Mouse (Mus musculus) heart, adult 8-10 months (tissue): Measurements from ENCODE around the gene Plekhj1. TPM values are rescaled to one million over a fixed set of nuclear protein-coding genes. Genes with fewer than 3 reads are reported as not detected.
"Not testable (repeated sequence)": the region's sequence is repeated elsewhere in the genome, so short reads cannot be mapped to it uniquely, and the experiment has no call there.

Experiments
- DNase-seq: peaks from one replicate; pipeline ENCODE4 v3.0.0; 2022; ENCODE audit warnings: low spot score
- total RNA-seq, 4 experiments: library from RNA; stranded (reverse); gene quantifications; 2 replicates each; pipeline ENCODE4 v1.2.4; 2022

Gene Plekhj1
- 10 to 100 TPM; 29.8 to 37.4 (median 32.7) TPM for total RNA-seq

DNA sequence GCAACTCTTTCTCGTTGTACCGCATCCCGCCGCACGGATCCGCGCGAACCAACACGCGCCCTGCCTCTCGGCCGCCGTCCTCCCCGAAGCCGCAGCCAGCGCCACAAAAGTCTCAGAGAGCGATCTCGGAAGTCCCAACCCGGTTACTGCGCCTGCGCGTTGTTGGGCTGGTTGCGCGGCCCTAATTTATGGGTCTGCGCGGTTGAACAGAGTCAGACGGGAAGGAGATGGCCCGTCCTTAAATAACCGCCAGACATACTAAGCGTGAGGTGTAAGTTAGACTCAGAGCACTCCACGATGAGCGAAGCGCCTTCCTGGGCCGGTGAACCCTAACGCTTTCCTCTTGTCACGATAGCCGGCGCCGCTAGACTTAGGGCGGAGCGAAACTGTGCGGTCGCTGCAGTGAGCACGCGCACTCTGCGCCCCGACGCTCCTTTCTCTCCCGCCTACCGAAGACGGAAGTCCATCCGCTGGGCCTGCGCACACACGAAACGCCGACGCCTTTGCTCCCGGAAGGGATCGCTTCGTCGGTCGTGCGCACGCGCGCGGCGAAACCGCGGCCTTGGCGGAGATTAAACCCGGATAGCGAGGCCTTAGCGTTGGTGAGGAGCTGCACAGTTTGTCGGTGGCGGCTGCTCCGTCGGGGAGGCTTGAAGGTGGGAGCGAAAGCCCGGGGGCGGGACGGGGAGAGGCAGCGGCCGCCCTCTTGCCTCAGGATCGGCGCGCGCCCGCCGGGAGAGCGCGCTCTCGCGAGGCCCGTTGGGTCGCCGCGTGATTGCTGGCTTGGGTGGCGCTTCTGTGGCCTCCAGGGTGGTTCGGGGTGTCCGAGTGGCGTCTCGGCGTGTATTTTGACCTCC, at the start of gene Plekhj1, which contains the start of gene Sf3a2:
Plekhj1 (minus strand) TSS at position 477 of the 857 bp plus-strand sequence.
Sf3a2 (plus strand) TSS at position 49 of the 857 bp plus-strand sequence.
- peak; percentile 94 for DNase-seq

DNA sequence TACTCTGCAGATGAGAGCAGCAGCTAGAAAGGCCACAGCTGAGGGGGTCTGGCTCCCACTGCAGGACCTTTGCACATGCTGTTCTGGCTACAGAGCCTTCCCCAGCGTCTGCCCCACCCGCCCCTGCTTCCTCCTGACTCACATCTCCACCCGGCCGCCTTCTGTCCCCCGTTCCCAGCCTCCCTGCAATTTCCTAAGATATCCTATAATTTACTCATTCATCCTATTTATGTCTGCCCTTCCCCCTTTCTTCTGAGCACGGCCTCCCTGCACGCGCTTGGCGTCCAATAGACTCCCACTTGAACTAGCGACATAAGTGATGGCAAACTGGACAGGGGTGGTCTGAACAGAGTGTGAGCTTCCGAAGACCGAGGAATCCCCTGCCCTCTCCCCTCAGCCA, 47.3 kb upstream of the Plekhj1 start:
- no peak for DNase-seq

DNA sequence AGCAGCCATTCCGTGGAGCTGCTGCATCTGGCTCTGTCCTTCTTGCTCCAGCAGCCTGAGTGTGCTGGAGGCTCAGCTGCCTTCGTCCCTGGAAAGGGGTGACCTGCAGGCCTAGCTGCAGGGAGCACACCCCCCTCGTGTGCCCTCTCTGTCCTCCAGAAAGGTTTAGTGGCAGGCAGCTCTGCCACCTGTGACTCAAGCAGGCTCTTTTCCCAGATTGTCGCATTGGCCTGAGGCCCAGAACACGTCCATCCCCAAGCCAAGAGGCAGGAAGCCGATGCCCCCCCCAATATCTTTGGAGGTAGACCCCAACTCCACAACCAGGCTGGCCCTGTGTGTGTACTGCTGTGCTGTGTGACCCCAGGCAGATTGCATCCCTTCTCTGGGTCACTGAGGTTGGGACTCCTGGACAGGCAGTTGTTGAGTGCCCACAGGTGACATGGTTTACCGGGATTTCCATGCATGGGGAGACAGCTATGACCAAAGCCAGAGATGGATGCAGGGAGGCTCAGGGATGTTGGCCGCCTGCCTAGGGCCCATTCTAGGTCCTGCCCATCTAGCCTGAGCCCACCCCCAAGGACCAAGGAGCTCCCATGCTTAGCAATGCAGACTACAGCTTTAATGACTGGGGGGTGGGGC, 46.7 kb upstream of the Plekhj1 start:
- DNase-seq, result no peak

DNA sequence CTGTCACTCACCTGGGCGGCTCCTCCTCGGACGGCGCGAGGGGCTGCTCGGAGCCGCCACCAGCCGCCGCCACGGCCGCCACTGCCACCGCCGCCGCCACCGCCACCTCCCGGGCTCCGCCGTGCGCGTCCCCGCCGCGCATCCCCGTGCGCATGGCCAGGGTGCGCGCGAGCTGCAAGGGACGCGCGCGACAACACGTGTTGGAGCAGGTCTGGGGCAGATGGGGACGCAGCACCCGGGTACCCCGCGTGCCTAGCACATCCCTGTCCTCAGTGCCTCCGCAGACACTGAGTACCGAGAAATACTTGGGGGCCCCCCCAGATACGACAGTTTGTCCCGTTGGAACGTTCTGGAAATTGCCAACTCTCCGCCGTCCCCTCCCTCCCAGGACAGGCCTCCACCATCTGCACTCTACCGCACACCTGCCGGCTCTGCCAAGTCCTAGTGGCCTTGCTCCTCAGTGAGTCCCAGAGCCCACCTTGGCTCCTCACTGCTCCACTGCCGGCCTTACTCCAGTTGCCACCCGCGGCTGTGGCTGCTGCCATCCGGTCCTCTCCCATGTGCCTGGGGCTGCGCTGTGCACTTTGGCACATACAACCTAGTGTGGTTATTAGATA, 45.6 kb upstream of the Plekhj1 start, which contains the start of gene Lingo3:
Lingo3 (minus strand) TSS at position 109 of the 617 bp plus-strand sequence.
- no peak for DNase-seq

DNA sequence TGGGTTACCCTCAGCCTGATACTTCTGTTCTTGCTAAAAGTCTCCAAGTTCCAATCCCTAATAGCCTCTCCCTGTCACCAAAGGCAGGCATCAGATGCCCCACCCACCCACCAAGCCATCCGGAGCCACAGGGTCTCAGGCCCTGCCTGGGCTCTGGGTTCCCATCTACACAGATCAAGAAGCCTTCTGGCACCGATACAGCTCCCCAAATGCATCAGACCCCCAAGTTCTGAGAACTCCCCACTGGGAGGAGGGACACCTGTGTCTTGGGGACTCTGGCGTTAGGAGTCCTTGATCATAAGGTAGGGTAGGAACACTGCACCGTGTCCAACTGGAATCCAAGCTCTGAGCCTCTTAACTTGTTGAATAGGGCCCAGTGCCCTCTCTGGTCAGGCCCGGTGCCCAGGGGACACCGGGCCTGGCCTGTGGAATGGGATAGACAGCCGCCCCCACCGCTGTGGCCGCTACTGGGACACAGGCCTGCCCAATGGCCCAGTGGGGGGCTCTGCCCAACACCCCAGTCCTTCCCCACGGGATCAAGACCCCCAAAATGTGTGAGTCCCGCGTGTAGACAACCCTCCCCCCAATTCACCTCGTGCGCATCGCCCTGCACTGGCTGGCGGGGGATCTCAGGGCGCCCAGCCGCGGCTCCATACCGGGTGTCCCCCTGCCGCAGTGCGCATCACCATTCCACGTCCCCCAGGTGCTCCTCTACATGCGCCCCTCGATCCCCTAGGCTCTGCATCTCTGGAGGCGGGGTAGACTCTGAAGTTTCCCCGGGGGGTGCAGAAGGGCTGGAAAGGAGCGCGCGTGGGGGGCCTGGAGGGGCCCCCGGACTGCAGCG, 44.9 kb upstream of the Plekhj1 start:
- no peak for DNase-seq

DNA sequence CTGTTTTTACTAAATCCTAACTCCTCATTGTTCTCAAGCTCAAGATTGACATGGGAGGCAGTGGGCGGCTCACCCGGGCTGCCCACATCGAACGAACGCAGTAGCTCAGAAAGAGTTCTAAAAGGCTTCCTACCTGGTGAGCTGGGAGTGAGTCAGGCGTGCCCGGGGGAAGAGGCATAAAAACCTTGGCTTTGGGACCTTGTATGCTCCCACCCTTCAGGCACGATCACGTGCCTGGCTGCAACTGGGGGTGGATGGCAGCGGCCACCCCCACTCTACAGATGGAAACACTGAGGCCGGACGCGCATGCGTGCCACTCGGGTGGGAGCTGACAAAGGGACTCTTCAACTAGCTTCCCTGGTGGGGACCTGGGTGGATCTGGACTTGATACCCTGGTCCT, 43.9 kb upstream of the Plekhj1 start:
- no peak for DNase-seq

DNA sequence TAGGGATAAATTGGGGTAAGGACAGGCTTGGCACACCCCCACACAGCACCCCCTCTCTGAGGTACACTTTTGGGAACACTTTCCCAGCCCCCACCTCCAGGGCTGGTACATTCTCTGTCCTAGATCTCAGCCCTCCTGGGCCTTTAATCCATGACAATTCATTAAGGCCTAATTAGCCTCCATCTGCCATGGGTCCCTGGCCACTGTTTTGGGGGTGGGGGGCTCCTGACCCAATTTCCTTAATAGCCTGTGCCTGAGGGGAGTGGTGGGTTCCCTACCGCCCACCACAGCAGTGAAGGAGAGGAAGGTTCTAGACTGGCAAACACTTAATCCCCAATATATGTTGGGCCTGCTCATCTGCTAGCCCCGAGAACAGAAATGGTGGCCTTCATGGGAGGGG, 43.3 kb upstream of the Plekhj1 start:
- no peak for DNase-seq

DNA sequence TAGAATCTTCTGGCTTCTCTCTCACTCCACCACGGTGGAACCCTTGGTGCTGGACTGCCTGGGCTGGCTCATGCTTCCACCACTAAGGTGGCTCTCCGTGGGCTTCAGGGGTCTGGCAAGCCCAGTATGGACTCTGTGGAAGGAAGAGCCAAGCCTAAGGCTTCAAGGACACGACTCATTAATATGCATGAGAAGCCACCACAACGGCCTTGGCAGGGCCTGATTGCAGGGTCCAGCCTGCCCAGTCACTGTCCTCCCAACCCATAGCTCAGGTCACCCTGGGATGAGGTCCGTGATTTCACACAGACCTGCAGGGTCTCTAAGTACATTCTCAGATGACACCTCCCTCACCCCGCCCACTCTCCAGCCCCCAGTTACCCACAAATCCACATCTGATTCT, 41.4 kb upstream of the Plekhj1 start:
- no peak for DNase-seq

DNA sequence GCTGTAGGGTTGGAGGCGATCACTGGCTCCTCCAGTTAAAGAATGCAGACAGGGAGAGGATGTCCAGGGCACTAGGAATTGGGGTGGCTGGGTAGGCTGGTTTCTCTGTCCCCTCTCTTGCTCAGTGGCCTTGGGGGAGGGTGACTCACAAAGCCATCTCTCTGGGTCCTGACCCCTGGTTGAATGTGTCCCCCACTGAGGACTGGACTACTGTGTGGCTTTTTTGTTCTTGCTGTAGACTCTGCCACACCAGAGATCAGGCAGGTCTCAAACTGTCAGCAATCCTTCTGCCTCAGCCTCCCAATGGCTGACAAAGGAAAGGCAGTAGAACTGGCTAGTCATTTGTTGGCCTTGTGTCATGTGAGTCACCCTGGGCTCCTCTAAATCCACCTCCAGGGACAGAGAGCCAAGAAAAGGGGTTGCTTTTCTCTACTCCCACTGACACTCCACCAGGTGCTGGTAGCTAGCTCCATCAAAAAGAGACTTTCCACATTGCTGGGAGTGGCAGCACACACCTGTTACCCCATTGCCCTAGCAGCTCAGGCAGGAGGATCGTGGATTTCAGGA, 40.0 kb upstream of the Plekhj1 start:
- DNase-seq, result no peak

DNA sequence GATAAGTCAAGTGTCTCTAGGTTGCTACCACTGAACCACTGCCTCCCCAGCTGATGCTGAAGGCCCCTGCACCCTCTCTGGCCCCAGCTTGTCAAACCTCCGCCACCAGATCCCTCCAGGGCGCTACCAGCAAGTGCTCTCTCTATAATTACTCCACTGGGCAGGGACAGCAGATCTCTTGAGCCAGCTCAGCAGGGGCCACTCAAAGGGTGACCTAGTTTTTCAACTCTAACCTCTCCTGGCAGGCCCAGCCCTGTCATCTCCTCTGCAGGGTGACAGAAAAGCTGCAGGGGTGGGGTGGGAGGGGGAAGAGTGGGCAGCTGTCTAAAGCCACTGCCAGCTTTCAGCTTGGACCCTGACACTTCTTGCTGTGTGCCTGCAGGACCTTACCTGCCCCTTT, 39.4 kb upstream of the Plekhj1 start:
- peak; percentile 56 for DNase-seq

DNA sequence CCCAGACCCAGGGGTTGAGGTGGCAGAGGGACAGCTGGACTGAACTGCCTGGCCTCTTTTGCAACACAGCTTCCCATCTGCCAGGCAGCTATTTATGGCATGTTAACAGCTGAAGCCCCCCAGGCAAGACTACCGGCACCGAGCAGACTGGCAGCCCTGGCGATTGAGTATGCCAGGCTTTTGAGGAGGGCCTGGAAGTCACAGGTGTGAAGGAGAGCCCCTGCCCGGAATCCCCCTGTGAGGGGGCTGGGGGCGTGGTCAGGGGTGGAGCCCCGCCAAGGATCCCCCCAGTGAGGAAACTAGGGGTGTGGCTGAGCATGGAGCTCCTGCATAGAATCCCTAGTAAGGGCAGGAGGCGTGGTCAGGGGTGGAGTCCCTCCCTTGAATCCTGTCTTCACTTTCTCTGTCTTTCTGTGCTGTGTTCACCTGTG, 38.5 kb upstream of the Plekhj1 start:
- DNase-seq, result no peak

DNA sequence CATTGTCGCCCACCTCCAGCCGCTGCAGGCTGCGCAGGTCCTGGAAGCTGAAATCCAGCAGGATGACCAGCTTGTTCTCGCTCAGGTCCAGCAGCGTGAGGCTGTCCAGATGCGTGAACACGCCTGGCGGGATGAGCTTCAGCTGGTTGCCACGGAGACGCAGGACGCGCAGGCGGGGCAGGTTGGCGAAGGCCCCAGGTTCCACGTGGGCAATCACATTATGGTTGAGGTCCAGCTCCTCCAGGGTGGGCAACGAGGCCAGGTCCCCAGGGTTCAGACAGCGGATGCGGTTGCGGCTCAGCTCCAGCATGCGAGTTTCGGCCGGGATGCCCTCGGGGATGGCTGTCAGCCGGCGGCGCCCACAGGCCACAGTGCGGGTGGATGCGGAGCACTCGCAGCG, 37.2 kb upstream of the Plekhj1 start:
- DNase-seq, result no peak

DNA sequence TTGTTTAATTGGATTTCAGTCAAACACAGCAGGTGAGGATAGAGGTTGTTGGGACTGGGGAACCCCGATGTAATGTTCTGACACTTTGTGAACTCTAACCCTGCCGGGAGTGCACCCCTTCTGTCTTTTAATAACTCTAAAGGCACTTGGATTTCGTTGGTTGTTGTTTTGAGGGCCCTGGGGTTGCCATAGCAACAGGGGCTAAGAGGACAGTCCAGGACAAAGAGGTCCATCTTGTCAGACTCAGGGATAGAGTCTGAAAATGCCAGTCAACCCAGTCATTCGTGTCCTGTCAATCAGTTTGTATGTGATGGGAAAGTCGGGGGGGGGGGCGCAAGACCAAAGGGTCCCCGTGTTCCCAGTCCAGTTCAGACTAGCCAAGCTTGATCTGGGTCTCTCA, 34.4 kb upstream of the Plekhj1 start:
- no peak for DNase-seq

DNA sequence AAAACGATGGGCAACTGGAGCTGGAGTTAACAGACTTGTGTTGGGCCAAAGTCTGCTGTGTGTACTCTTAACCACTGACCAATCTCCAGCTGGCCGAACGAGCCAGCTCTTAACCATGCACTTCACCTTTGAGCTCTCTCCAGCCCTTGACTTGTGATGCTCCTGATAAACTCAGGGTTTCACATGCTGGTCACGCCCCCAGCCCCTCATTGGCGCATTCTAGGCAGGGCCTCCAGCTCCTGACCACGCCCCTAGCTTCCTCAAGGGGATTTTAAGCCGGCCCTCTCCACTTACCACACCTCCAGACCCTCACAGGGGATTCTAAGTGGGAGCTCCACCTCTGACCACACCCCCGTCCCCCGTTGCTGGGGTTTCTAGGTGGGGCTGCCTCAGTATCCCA, 32.7 kb upstream of the Plekhj1 start:
- DNase-seq, result no peak

DNA sequence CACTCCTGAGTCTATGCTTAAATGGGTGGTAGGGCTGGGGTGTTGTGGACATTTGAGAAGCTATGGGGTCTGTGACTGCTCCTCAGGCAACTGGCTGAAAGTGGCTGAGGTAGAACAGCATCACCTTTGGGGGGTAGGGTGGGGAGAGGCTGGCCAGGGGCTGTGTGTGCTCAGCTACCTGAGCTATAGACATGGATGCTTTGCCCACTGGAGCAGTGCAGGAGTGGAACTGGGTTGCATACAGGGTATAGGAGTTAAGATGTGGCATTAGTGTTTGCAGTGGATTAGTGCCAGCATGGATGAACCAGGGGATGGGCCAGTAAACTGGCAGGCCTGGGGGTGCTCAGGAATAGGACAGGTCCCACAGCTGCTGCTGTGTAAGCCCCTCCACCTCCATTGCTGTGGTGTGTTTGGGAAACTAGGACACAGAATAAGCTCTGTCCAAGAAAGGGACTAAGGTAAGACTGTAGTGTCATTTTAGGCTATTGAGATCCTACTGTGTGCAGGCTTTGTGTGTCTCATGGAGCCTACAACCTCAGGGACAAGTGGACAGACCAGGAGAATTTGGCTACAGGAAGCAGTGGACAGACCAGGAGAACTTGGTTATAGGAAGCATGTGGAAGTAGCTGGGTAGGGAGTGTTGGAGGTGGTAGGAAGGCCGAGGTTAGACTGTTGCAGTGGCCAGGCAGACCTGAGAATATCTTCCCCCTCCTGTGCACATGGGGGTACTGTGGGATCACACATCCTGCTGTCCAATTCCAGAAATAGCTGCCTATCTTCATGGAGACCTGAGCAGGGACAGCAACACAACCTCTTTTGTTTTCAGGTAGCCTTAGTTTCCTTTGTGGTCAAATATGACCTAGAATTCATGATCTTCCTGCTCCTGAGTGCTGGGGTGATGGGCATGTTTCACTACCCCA, 31.2 kb upstream of the Plekhj1 start:
- DNase-seq, result no peak

DNA sequence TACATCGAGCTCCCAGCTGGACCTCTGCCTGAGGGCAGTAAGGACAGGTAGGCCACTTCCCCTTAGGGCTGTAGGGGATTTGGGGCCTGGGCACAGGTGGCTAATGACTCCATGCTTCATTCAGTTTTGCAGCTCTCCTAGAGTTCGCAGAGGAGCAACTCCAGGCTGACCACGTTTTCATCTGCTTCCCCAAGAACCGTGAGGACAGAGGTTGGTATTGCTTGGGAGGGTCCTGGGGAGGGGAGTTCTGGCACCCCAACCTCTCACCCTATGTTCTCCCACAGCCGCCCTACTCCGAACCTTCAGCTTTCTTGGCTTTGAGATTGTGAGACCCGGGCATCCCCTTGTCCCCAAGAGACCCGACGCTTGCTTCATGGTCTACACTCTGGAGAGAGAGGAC, 30.2 kb upstream of the Plekhj1 start:
- not testable (repeated sequence) for DNase-seq

DNA sequence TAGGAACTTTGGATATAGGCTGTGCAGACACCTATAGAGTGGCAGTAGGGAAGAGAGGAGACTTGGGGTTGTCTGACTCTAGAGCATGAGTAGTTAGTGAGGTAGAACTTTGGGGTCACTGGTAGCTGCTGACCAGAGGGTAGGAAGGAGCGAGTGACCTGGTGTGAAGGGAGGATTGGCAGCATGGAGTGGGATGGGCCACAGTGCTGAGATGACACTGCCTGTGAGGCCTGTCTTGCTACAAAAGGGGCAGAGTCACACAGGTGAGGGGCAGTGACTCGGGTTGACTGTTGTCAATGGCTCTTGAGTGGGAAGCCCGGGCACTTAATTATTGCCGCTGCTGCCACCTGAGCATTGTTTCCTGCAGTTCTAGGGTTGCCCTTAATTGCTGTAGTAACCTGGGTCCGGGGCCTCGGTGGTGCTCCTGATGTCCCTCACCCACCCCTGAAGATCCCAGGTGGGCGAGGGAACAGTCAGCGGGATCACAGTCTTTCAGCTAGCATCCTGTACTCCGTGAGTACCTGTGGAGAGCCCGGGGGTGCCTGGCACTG, 29.5 kb upstream of the Plekhj1 start:
- DNase-seq, result no peak

DNA sequence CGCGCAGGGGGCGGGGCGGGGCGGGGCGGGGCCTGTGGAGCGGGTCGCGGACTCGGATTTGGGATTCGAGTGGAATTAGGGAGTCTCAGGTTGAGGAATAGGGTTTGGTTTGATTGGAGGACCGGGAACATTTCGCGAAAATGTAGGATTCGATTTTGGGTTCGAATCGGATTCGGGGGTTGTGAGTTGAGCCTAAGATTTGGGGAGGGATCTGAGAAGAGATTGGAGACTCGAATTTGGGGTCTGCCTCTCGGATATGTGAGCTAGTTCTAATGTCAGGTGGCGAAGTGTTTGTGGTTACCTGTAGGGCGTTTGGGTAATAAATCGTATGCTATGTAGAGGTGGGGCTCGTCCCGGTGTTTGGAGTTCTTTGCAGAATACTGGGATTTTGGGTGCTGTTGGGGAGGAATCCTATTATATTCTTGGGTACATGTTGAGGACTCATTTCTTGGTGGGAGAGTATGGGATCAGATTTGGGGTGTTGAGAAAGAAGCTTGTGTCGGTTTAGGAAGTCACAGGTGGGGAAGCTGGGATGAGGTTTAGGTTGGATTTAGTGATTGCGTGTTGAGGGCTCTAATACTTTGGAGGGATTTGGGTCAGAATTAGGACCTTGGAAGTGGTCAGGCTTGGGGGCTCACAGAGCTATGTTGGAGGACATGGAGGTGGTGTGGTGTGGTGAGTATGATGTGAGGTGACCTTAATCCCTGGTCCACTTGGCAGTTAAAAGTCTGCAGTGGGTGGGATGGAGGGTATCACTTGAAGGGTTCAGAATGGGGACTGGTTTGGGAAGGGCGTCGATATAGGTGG, 28.8 kb upstream of the Plekhj1 start:
- DNase-seq, result no peak
